Mouse (Mus musculus): Measurements from ENCODE around the gene Hunk.

- TF ChIP-seq CTCF (IDR thresholded peaks at IDR 0.05; ENCODE audit: extremely low read depth, insufficient read length, insufficient replicate concordance, low read depth, low read length) (peak; percentile 8; the same call in 1 of the 2 replicates), POLR2A (IDR thresholded peaks at IDR 0.05; ENCODE audit: low read depth, low read length) (no peak)
Observed at GRCm38 (mm10) chr16:90349700-90350548, 35.9 kb upstream of the Hunk start.

All from small intestine, adult 2 months (tissue).